Mouse (Mus musculus): ENCODE data around the gene Robo3. TPM values are rescaled to one million over a fixed set of nuclear protein-coding genes. Genes with fewer than 3 reads are reported as not detected.
A peak's percentile ranks its signal among the peaks of the same experiment; 100 is the strongest.

Gene Robo3
- total RNA-seq (2021) = not detected
- 0.29 TPM in 1 of 2 replicates, not detected in the other for polyA plus RNA-seq (2012; rRNA removed)
- long read RNA-seq = 0 reads

GRCm38 (mm10) chr9:37432720-37433421 lies at the start of gene Robo3:
Robo3 (minus strand) TSS chr9:37433246.
- Histone ChIP-seq H3K36me3 (ENCODE audit: control insufficient read depth, insufficient read depth, low read length) (no peaks in the 10 kb centered on the region), H3K27me3 (ENCODE audit: control insufficient read depth, insufficient read depth, low read length) (peaks cover 6% of the 10 kb centered on the region; the same call in 1 of the 2 replicates), H3K79me2 (replicated peaks; ENCODE audit: control insufficient read depth, insufficient read depth, low read length) (no peaks in the 10 kb centered on the region), H3K4me1 (ENCODE audit: control insufficient read depth, insufficient read depth, low read length) (no peaks in the 10 kb centered on the region), H3K27ac (no peak within 1 kb of the TSS), H3K9ac (ENCODE audit: low read depth, low read length) (no peak within 1 kb of the TSS), H3K4me3 (peak within 1 kb of the TSS; percentile 23; the same call in 1 of the 2 replicates)
- intact Hi-C loops (cut with DNase I) = no loop called here
- TF ChIP-seq EP300 (IDR thresholded peaks at IDR 0.05; ENCODE audit: insufficient read depth, low read depth, low read length) (no peak), CTCF (IDR thresholded peaks at IDR 0.05) (no peak), POLR2A (IDR thresholded peaks at IDR 0.05; ENCODE audit: insufficient read depth, low read depth, low read length) (no peak)
- 1% methylated on average over 40 of the region's 40 CpGs for WGBS
- peak in 1 of 2 experiments; percentile 23 for DNase-seq

GRCm38 (mm10) chr9:37474923-37475322 lies 41.9 kb upstream of the Robo3 start:
- no peak for DNase-seq
- WGBS = 79% methylated on average over 7 of the region's 7 CpGs
- intact Hi-C loops (cut with DNase I) = no loop called here

GRCm38 (mm10) chr9:37473611-37474125 lies 40.6 kb upstream of the Robo3 start:
- H3K27me3 ChIP-seq (ENCODE audit: control insufficient read depth, insufficient read depth, low read length) = no peaks in the 10 kb centered on the region
- H3K4me3 ChIP-seq = no peak overlapping the region
- TF ChIP-seq EP300 (IDR thresholded peaks at IDR 0.05; ENCODE audit: insufficient read depth, low read depth, low read length) (no peak), POLR2A (IDR thresholded peaks at IDR 0.05; ENCODE audit: insufficient read depth, low read depth, low read length) (no peak), CTCF (IDR thresholded peaks at IDR 0.05) (no peak)
- H3K27ac ChIP-seq = no peak overlapping the region
- no peaks in the 10 kb centered on the region for H3K36me3 ChIP-seq (ENCODE audit: control insufficient read depth, insufficient read depth, low read length)
- no peak overlapping the region for H3K9ac ChIP-seq (ENCODE audit: low read depth, low read length)
- no peak for DNase-seq
- H3K4me1 ChIP-seq (ENCODE audit: control insufficient read depth, insufficient read depth, low read length) = no peaks in the 10 kb centered on the region
- H3K79me2 ChIP-seq (replicated peaks; ENCODE audit: control insufficient read depth, insufficient read depth, low read length) = no peaks in the 10 kb centered on the region
- intact Hi-C loops (cut with DNase I) = no loop called here
- WGBS = 67% methylated on average over 3 of the region's 3 CpGs

More at GRCm38 (mm10) chr9:37474923-37475322, 41.9 kb upstream of the Robo3 start:
- TF ChIP-seq CTCF (IDR thresholded peaks at IDR 0.05) (no peak), POLR2A (IDR thresholded peaks at IDR 0.05; ENCODE audit: insufficient read depth, low read depth, low read length) (no peak)
- no peaks in the 10 kb centered on the region for H3K4me1 ChIP-seq (ENCODE audit: control insufficient read depth, insufficient read depth, low read length)
- no peak overlapping the region for H3K4me3 ChIP-seq
- no peak overlapping the region for H3K9ac ChIP-seq (ENCODE audit: low read depth, low read length)
- no peak overlapping the region for H3K27ac ChIP-seq
- H3K36me3 ChIP-seq (ENCODE audit: control insufficient read depth, insufficient read depth, low read length) = no peaks in the 10 kb centered on the region
- no peaks in the 10 kb centered on the region for H3K27me3 ChIP-seq (ENCODE audit: control insufficient read depth, insufficient read depth, low read length)
- no peaks in the 10 kb centered on the region for H3K79me2 ChIP-seq (replicated peaks; ENCODE audit: control insufficient read depth, insufficient read depth, low read length)

GRCm38 (mm10) chr9:37462764-37463163 lies 29.7 kb upstream of the Robo3 start:
- TF ChIP-seq POLR2A (IDR thresholded peaks at IDR 0.05; ENCODE audit: insufficient read depth, low read depth, low read length) = no peak
- 0 out of 2 replicates have a peak, but pooled peaks have one; percentile 20 for TF ChIP-seq EP300 (IDR thresholded peaks at IDR 0.05; ENCODE audit: insufficient read depth, low read depth, low read length)
- peak; percentile 84 for TF ChIP-seq CTCF (IDR thresholded peaks at IDR 0.05)
- Histone ChIP-seq H3K9ac (ENCODE audit: low read depth, low read length) (no peak overlapping the region), H3K4me1 (ENCODE audit: control insufficient read depth, insufficient read depth, low read length) (no peaks in the 10 kb centered on the region; the same call in 1 of the 2 replicates), H3K27me3 (ENCODE audit: control insufficient read depth, insufficient read depth, low read length) (peaks cover 12% of the 10 kb centered on the region), H3K36me3 (ENCODE audit: control insufficient read depth, insufficient read depth, low read length) (no peaks in the 10 kb centered on the region), H3K27ac (no peak overlapping the region), H3K79me2 (replicated peaks; ENCODE audit: control insufficient read depth, insufficient read depth, low read length) (no peaks in the 10 kb centered on the region), H3K4me3 (no peak overlapping the region)
- intact Hi-C loops (cut with DNase I) = loop anchor here (1.0 to 5.0 kb wide), 3 partner anchors 82 to 175 kb away; no protein-coding TSS in a partner anchor
- 17% methylated on average over 7 of the region's 7 CpGs for WGBS
- peak; percentile 18 to 38 for DNase-seq

GRCm38 (mm10) chr9:37461571-37461970 lies 28.5 kb upstream of the Robo3 start:
- WGBS = 18% methylated on average over 3 of the region's 3 CpGs
- DNase-seq = no peak
- Histone ChIP-seq H3K9ac (ENCODE audit: low read depth, low read length) (no peak overlapping the region), H3K4me1 (ENCODE audit: control insufficient read depth, insufficient read depth, low read length) (peaks cover 2% of the 10 kb centered on the region), H3K79me2 (replicated peaks; ENCODE audit: control insufficient read depth, insufficient read depth, low read length) (no peaks in the 10 kb centered on the region), H3K27ac (no peak overlapping the region), H3K36me3 (ENCODE audit: control insufficient read depth, insufficient read depth, low read length) (no peaks in the 10 kb centered on the region), H3K27me3 (ENCODE audit: control insufficient read depth, insufficient read depth, low read length) (peaks cover 14% of the 10 kb centered on the region), H3K4me3 (no peak overlapping the region)
- intact Hi-C loops (cut with DNase I) = loop anchor here (5.0 kb wide), 1 partner anchor 176 kb away; no protein-coding TSS in a partner anchor
- TF ChIP-seq CTCF (IDR thresholded peaks at IDR 0.05) (no peak), POLR2A (IDR thresholded peaks at IDR 0.05; ENCODE audit: insufficient read depth, low read depth, low read length) (no peak), EP300 (IDR thresholded peaks at IDR 0.05; ENCODE audit: insufficient read depth, low read depth, low read length) (no peak)

DNA sequence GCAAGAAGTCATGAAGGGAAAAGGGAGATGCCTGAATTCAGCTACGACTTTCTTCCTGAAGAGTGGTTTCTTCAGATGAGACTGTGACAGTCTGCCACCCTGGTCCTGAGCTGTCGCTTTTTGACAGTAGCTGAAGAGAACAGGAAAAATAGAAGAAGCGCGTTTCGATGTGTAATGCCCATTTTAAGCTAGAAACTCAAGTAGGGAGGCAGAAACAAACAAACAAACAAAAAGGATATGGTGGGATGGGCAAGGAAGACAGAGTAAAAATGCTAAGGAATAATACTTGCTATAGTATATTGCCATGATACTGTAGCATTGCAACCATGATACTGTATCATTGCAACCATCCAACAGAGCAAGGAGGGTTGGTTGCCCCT lies 27.9 kb upstream of the Robo3 start:
- 7% methylated on average over 5 of the region's 5 CpGs for WGBS
- no peak for DNase-seq
- Histone ChIP-seq H3K79me2 (replicated peaks; ENCODE audit: control insufficient read depth, insufficient read depth, low read length) (no peaks in the 10 kb centered on the region), H3K9ac (ENCODE audit: low read depth, low read length) (no peak overlapping the region), H3K4me1 (ENCODE audit: control insufficient read depth, insufficient read depth, low read length) (peaks cover 2% of the 10 kb centered on the region), H3K36me3 (ENCODE audit: control insufficient read depth, insufficient read depth, low read length) (no peaks in the 10 kb centered on the region), H3K27me3 (ENCODE audit: control insufficient read depth, insufficient read depth, low read length) (peaks cover 16% of the 10 kb centered on the region), H3K4me3 (no peak overlapping the region), H3K27ac (no peak overlapping the region)
- TF ChIP-seq POLR2A (IDR thresholded peaks at IDR 0.05; ENCODE audit: insufficient read depth, low read depth, low read length) = no peak
- TF ChIP-seq EP300 (IDR thresholded peaks at IDR 0.05; ENCODE audit: insufficient read depth, low read depth, low read length) = no peak
- TF ChIP-seq CTCF (IDR thresholded peaks at IDR 0.05) = no peak
- intact Hi-C loops (cut with DNase I) = loop anchor here (5.0 kb wide), 1 partner anchor 176 kb away; no protein-coding TSS in a partner anchor

Data from heart, adult 2 months (tissue).